Mouse (Mus musculus) liver, postnatal 0 days (tissue): ENCODE results near the gene Cse1l. TPM values are rescaled to one million over a fixed set of nuclear protein-coding genes. Genes with fewer than 3 reads are reported as not detected.
A peak's percentile ranks its signal among the peaks of the same experiment; 100 is the strongest.

Experiments used
- ATAC-seq: fragments of 200-750 bp; cut with Nextera tagmentation; 2 replicates; pipeline ENCODE4 v1.8.0; 2017; ENCODE audit warnings: mild to moderate bottlenecking, moderate library complexity
- DNase-seq: peaks from one replicate; pipeline ENCODE4 v3.0.0-alpha.2; 2016
- H3K27ac ChIP-seq: fragments of 300-500 bp; sonication (generic); 2 replicates; pipeline ENCODE4 v1.5.1; 2014; ENCODE audit warnings: antibody characterized with exemption, moderate library complexity, mild to moderate bottlenecking, low read depth
- H3K27me3 ChIP-seq: fragments of 300-500 bp; sonication (generic); 2 replicates; pipeline ENCODE4 v1.6.1; 2014; ENCODE audit warnings: low read length, control low read depth, mixed read lengths; ENCODE audit not compliant: insufficient read depth
- H3K36me3 ChIP-seq: fragments of 300-500 bp; sonication (generic); replicated peaks from 2 replicates; pipeline ENCODE4 v1.6.1; 2014; ENCODE audit warnings: mild to moderate bottlenecking, control low read depth, low read length, moderate library complexity, mixed read lengths; ENCODE audit not compliant: insufficient read depth
- H3K4me1 ChIP-seq: fragments of 300-500 bp; sonication (generic); 2 replicates; pipeline ENCODE4 v1.6.1; 2014; ENCODE audit warnings: antibody characterized with exemption, mild to moderate bottlenecking, control low read depth; ENCODE audit not compliant: insufficient read depth
- H3K4me2 ChIP-seq: fragments of 300-500 bp; sonication (generic); 2 replicates; pipeline ENCODE4 v1.6.1; 2014; ENCODE audit warnings: low read depth, mild to moderate bottlenecking, low read length, moderate library complexity, mixed read lengths
- H3K4me3 ChIP-seq: fragments of 300-500 bp; sonication (generic); 2 replicates; pipeline ENCODE4 v1.5.1; 2014; ENCODE audit warnings: low read depth, low read length
- H3K9ac ChIP-seq: fragments of 300-500 bp; sonication (generic); replicated peaks from 2 replicates; pipeline ENCODE4 v1.6.1; 2014; ENCODE audit warnings: mild to moderate bottlenecking, moderate library complexity
- H3K9me3 ChIP-seq: fragments of 300-500 bp; sonication (generic); 2 replicates; pipeline ENCODE4 v1.6.1; 2016; ENCODE audit warnings: mild to moderate bottlenecking, control low read depth, low read length, mixed read lengths
- CTCF ChIP-seq: sonication (generic); IDR thresholded peaks from 2 replicates; pipeline ENCODE4 v1.5.1; 2016; ENCODE audit warnings: antibody characterized with exemption, low read depth
- EP300 ChIP-seq: IDR thresholded peaks from 2 replicates; pipeline ENCODE4 v1.6.1; 2016; ENCODE audit warnings: antibody characterized with exemption, low read depth, mild to moderate bottlenecking
- WGBS: fragments of 180-500 bp; shearing (Covaris S2); extraction: QIAGEN DNeasy Blood & Tissue Kit; methylation state at CpG from one replicate; pipeline ENCODE4 v1.1.7; 2014; ENCODE audit not compliant: insufficient replicate concordance; 5-methylcytosine and 5-hydroxymethylcytosine counted together
- polyA plus RNA-seq: library from polyadenylated mRNA; unstranded; fragments of >200 nt; fragmentation: Nextera tagmentation; extraction: Ambion mirVana; gene quantifications from 2 replicates; pipeline ENCODE4 v1.2.1, GENCODE M21; 2015

The Cse1l gene
- polyA plus RNA-seq, 1 experiment from 2014 or later, result 23.3 TPM

GRCm38 (mm10) chr2:166896368-166896767 is 9.5 kb upstream of the Cse1l start:
- Histone ChIP-seq H3K4me1 (no peaks in the 10 kb centered on the region), H3K36me3 (peaks cover 30% of the 10 kb centered on the region), H3K9ac (no peak overlapping the region), H3K27me3 (no peaks in the 10 kb centered on the region), H3K4me3 (no peak overlapping the region), H3K4me2 (no peak overlapping the region), H3K9me3 (no peaks in the 10 kb centered on the region), H3K27ac (no peak overlapping the region)
- no peak for TF ChIP-seq EP300
- no peak for DNase-seq
- 84% methylated on average over 13 of the region's 13 CpGs for WGBS
- ATAC-seq, result no peak

GRCm38 (mm10) chr2:166896974-166897373 is 8.9 kb upstream of the Cse1l start:
- Histone ChIP-seq H3K36me3 (peaks cover 24% of the 10 kb centered on the region), H3K9me3 (no peaks in the 10 kb centered on the region), H3K27me3 (no peaks in the 10 kb centered on the region), H3K4me3 (no peak overlapping the region), H3K4me1 (no peaks in the 10 kb centered on the region), H3K9ac (no peak overlapping the region), H3K4me2 (no peak overlapping the region), H3K27ac (no peak overlapping the region)
- WGBS, result 85% methylated on average over 12 of the region's 12 CpGs
- DNase-seq, result no peak
- no peak for TF ChIP-seq EP300
- TF ChIP-seq CTCF, result no peak
- ATAC-seq, result no peak

- H3K4me3 ChIP-seq, result no peak overlapping the region
- H3K9me3 ChIP-seq, result no peaks in the 10 kb centered on the region
- H3K27ac ChIP-seq, result no peak overlapping the region
- H3K27me3 ChIP-seq, result no peaks in the 10 kb centered on the region
- no peak overlapping the region for H3K4me2 ChIP-seq
- DNase-seq (no peak), ATAC-seq (no peak)
- no peak overlapping the region for H3K9ac ChIP-seq
- H3K4me1 ChIP-seq, result no peaks in the 10 kb centered on the region
- TF ChIP-seq CTCF (no peak), EP300 (no peak)
- H3K36me3 ChIP-seq, result peaks cover 10% of the 10 kb centered on the region
- WGBS, result 60% methylated on average over 2 of the region's 2 CpGs
Measured at GRCm38 (mm10) chr2:166899161-166899560, 6.7 kb upstream of the Cse1l start.

- no peak for ATAC-seq
- H3K27ac ChIP-seq, result no peak overlapping the region
- H3K4me3 ChIP-seq, result no peak overlapping the region
- H3K4me1 ChIP-seq, result no peaks in the 10 kb centered on the region
- no peaks in the 10 kb centered on the region for H3K27me3 ChIP-seq
- H3K36me3 ChIP-seq, result peaks cover 4% of the 10 kb centered on the region
- TF ChIP-seq CTCF (no peak), EP300 (no peak)
- no peak for DNase-seq
- H3K4me2 ChIP-seq, result no peak overlapping the region
- H3K9ac ChIP-seq, result no peak overlapping the region
- no peaks in the 10 kb centered on the region for H3K9me3 ChIP-seq
- 71% methylated on average over 3 of the region's 3 CpGs for WGBS
Measured at GRCm38 (mm10) chr2:166899746-166900145, 6.1 kb upstream of the Cse1l start.

GRCm38 (mm10) chr2:166900792-166901505 is 4.9 kb upstream of the Cse1l start:
- no peak overlapping the region for H3K4me3 ChIP-seq
- no peak for TF ChIP-seq EP300
- TF ChIP-seq CTCF, result no peak
- DNase-seq, result no peak
- 0 out of 2 replicates have a peak, but pooled peaks cover 2% of the 10 kb centered on the region for H3K36me3 ChIP-seq
- no peak overlapping the region for H3K4me2 ChIP-seq
- peak overlapping the region; percentile 62; the same call in 1 of the 2 replicates for H3K27ac ChIP-seq
- H3K4me1 ChIP-seq, result peaks cover 5% of the 10 kb centered on the region
- 88% methylated on average over 8 of the region's 8 CpGs for WGBS
- H3K9ac ChIP-seq, result no peak overlapping the region
- H3K27me3 ChIP-seq, result no peaks in the 10 kb centered on the region
- no peaks in the 10 kb centered on the region for H3K9me3 ChIP-seq
- no peak for ATAC-seq

GRCm38 (mm10) chr2:166903719-166904282 is 2.0 kb upstream of the Cse1l start:
- Histone ChIP-seq H3K9me3 (no peaks in the 10 kb centered on the region), H3K9ac (no peak overlapping the region), H3K27me3 (no peaks in the 10 kb centered on the region), H3K4me3 (no peak overlapping the region), H3K27ac (no peak overlapping the region), H3K4me1 (peaks cover 15% of the 10 kb centered on the region), H3K36me3 (peaks cover 6% of the 10 kb centered on the region), H3K4me2 (no peak overlapping the region)
- ATAC-seq (no peak), DNase-seq (no peak)
- WGBS, result 89% methylated on average over 6 of the region's 6 CpGs
- TF ChIP-seq CTCF (peak; percentile 22; the same call in 1 of the 2 replicates), EP300 (no peak)
